Mouse (Mus musculus) C2C12 (cell line): ENCODE measurements around the gene Hook1. TPM values are rescaled to one million over a fixed set of nuclear protein-coding genes. Genes with fewer than 3 reads are reported as not detected.
A peak's percentile ranks its signal among the peaks of the same experiment; 100 is the strongest.

ENCODE experiments used
- H3K27me3 ChIP-seq: one replicate; pipeline ENCODE4 v1.6.1; 2011; ENCODE audit not compliant: control insufficient read depth, insufficient read depth, insufficient read length
- H3K36me3 ChIP-seq: one replicate; pipeline ENCODE4 v1.6.1; 2011; ENCODE audit not compliant: control insufficient read depth, insufficient read depth
- H3K4me3 ChIP-seq: one replicate; pipeline ENCODE4 v1.5.1; 2011; ENCODE audit warnings: mild to moderate bottlenecking, control low read depth; ENCODE audit not compliant: poor library complexity, insufficient read depth, severe bottlenecking
- H3K79me2 ChIP-seq: one replicate; pipeline ENCODE4 v1.6.1; 2011; ENCODE audit not compliant: control insufficient read depth, insufficient read depth
- H3K79me3 ChIP-seq: one replicate; pipeline ENCODE4 v1.6.1; 2011; ENCODE audit warnings: low read depth, control low read depth
- H3ac ChIP-seq: one replicate; pipeline ENCODE3; 2011; ENCODE audit warnings: low read depth; ENCODE audit not compliant: control insufficient read depth, insufficient read length
- CEBPB ChIP-seq: IDR thresholded peaks from one replicate; pipeline ENCODE4 v1.6.1; 2011; ENCODE audit warnings: low read depth, mild to moderate bottlenecking, control low read depth, moderate library complexity
- CTCF ChIP-seq: IDR thresholded peaks from one replicate; pipeline ENCODE4 v1.5.1; 2011; ENCODE audit not compliant: control insufficient read depth, insufficient read depth, insufficient read length
- FOSL1 ChIP-seq: IDR thresholded peaks from one replicate; pipeline ENCODE4 v1.8.0; 2011; ENCODE audit warnings: mild to moderate bottlenecking, low read length; ENCODE audit not compliant: poor library complexity, insufficient read depth, severe bottlenecking
- MAX ChIP-seq: IDR thresholded peaks from one replicate; pipeline ENCODE4 v1.6.1; 2011; ENCODE audit warnings: mild to moderate bottlenecking, control low read depth
- MYOD1 ChIP-seq: IDR thresholded peaks from one replicate; pipeline ENCODE4 v1.6.1; 2011; ENCODE audit warnings: low read depth; ENCODE audit not compliant: control insufficient read depth, insufficient read length
- MYOG ChIP-seq: IDR thresholded peaks from one replicate; pipeline ENCODE4 v1.6.1; 2011; ENCODE audit not compliant: control insufficient read depth, insufficient read length; ENCODE audit errors: extremely low read depth
- USF1 ChIP-seq: IDR thresholded peaks from one replicate; pipeline ENCODE4 v1.6.1; 2011; ENCODE audit warnings: low read depth, mild to moderate bottlenecking, control low read depth, moderate library complexity
- long read RNA-seq, 2 experiments: library from polyadenylated mRNA; unstranded; transcript quantifications; one replicate each; pipeline ENCODE4 v2.0.0; 2019 to 2020
- polyA plus RNA-seq: library from polyadenylated mRNA; unstranded; fragments of >200 nt; fragmentation: generic; extraction: Trizol; gene quantifications from one replicate; pipeline ENCODE4 v1.2.1, GENCODE M21; 2012; ENCODE audit warnings: missing spikeins

The Hook1 gene
- polyA plus RNA-seq, result 0.02 TPM
- long read RNA-seq, experiment 1, result 0 reads
- long read RNA-seq, experiment 2, result 0 reads

DNA sequence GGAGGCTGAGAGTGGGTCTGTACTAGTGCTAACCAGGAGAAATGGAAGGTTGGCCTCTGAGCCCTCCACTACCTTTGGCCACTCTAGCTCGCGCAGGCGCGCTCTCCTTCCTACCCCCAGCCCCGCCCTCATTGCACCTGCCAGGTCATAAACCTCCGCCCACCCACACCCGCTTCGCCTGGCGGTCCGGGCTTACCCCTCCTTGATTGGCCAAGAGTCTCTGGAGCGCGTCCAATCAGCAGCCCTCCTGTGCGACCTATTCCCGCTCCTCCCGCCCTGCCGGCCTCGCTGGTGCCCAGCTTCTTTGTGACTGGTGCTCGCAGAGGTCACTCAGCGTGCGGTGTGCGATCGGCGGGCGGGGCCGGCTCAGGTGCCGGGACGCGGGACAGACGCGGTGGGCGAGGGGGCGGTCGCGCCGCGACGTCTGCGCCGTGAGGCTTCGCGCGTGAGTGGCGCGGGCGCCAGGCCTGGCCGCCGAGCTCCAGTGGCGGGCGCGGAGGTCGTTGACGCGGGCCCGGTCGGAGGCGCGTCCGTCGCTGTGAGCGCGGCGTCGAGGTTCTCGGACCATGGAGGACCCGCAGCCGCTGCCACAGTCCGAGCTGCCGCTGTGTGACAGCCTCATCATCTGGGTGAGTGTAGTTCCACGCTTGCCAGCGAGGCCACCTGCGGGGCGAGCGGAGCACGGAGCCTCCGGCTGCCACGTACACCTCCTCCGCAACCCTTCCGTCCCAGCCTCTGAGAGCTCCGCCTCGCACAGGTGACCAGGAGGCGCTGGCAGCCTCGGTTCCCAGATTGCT lies at the start of gene Hook1:
TSS of gene Hook1 (plus strand) at position 313 of the 797 bp plus-strand sequence.
- Histone ChIP-seq H3K36me3 (no peaks in the 10 kb centered on the region), H3K4me3 (no peak within 1 kb of the TSS), H3K79me2 (no peaks in the 10 kb centered on the region), H3K79me3 (no peaks in the 10 kb centered on the region), H3ac (no peak within 1 kb of the TSS), H3K27me3 (peaks cover 5% of the 10 kb centered on the region)
- no peak for TF ChIP-seq CTCF
- TF ChIP-seq MAX, result no peak

GRCm38 (mm10) chr4:95917703-95918102 lies 49.3 kb upstream of the Hook1 start:
- TF ChIP-seq FOSL1 (no peak), USF1 (no peak), MYOD1 (no peak), MYOG (no peak)
- Histone ChIP-seq H3K79me3 (no peaks in the 10 kb centered on the region), H3ac (no peak overlapping the region), H3K36me3 (no peaks in the 10 kb centered on the region), H3K79me2 (no peaks in the 10 kb centered on the region), H3K27me3 (no peaks in the 10 kb centered on the region), H3K4me3 (no peak overlapping the region)

GRCm38 (mm10) chr4:95920448-95920847 lies 46.6 kb upstream of the Hook1 start:
- no peaks in the 10 kb centered on the region for H3K27me3 ChIP-seq
- no peak overlapping the region for H3ac ChIP-seq
- H3K79me2 ChIP-seq, result no peaks in the 10 kb centered on the region
- H3K36me3 ChIP-seq, result no peaks in the 10 kb centered on the region
- TF ChIP-seq MAX, result no peak
- no peak for TF ChIP-seq CTCF
- TF ChIP-seq USF1, result no peak
- TF ChIP-seq MYOG, result no peak
- no peak for TF ChIP-seq MYOD1
- no peak overlapping the region for H3K4me3 ChIP-seq
- H3K79me3 ChIP-seq, result no peaks in the 10 kb centered on the region

GRCm38 (mm10) chr4:95924210-95925184 lies 42.5 kb upstream of the Hook1 start:
- H3ac ChIP-seq, result no peak overlapping the region

DNA sequence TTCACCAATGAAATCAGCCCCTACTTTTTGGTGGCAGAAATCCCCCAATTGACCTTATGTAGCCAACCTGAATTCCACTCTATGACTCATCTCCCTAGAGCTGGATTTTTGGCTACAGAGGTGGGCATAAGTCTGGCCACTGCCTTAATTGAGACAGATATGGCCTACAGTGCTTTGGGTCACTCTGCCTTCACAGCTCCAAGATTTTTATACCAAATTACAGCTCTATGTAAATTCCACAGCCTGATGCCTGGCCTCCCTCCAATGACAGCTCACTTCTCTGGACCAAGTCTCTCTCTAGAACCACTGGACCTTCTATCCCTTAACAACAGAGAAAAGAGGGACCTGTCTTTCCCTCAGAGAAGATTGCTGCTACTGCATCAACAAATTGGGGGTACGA lies 38.2 kb upstream of the Hook1 start:
- Histone ChIP-seq H3K36me3 (no peaks in the 10 kb centered on the region), H3K27me3 (no peaks in the 10 kb centered on the region), H3ac (no peak overlapping the region), H3K79me3 (no peaks in the 10 kb centered on the region), H3K4me3 (no peak overlapping the region), H3K79me2 (no peaks in the 10 kb centered on the region)
- no peak for TF ChIP-seq MAX
- no peak for TF ChIP-seq CEBPB
- TF ChIP-seq CTCF, result no peak

More at GRCm38 (mm10) chr4:95924210-95925184, 42.5 kb upstream of the Hook1 start:
- TF ChIP-seq CTCF (peak; percentile 72), CEBPB (no peak)
- H3K4me3 ChIP-seq, result no peak overlapping the region
- no peaks in the 10 kb centered on the region for H3K27me3 ChIP-seq
- H3K36me3 ChIP-seq, result no peaks in the 10 kb centered on the region
- no peaks in the 10 kb centered on the region for H3K79me2 ChIP-seq
- no peaks in the 10 kb centered on the region for H3K79me3 ChIP-seq

- H3K79me3 ChIP-seq, result no peaks in the 10 kb centered on the region
- H3K36me3 ChIP-seq, result no peaks in the 10 kb centered on the region
- TF ChIP-seq MYOD1 (no peak), FOSL1 (no peak), CEBPB (no peak), MYOG (no peak), MAX (no peak), CTCF (no peak), USF1 (no peak)
- H3ac ChIP-seq, result no peak overlapping the region
- no peaks in the 10 kb centered on the region for H3K27me3 ChIP-seq
- no peaks in the 10 kb centered on the region for H3K79me2 ChIP-seq
- no peak overlapping the region for H3K4me3 ChIP-seq
Observed at GRCm38 (mm10) chr4:95929936-95930335, 37.1 kb upstream of the Hook1 start.
